Mouse (Mus musculus) ES-E14 (cell line): ENCODE data around the gene Grin2c. TPM values are rescaled to one million over a fixed set of nuclear protein-coding genes. Genes with fewer than 3 reads are reported as not detected.

Source experiments
- DNase-seq: peaks from one replicate; pipeline ENCODE4 v3.0.0-alpha.2; 2013; ENCODE audit warnings: low read depth, low spot score
- H3K27ac ChIP-seq: 2 replicates; pipeline ENCODE4 v1.5.1; 2012; ENCODE audit warnings: low read depth, mild to moderate bottlenecking, low read length, moderate library complexity, mixed read lengths; ENCODE audit not compliant: poor library complexity, insufficient read depth, severe bottlenecking
- H3K36me3 ChIP-seq: 2 replicates; pipeline ENCODE4 v1.6.1; 2012; ENCODE audit warnings: mild to moderate bottlenecking, low read length, moderate library complexity, mixed read lengths; ENCODE audit not compliant: control insufficient read depth, poor library complexity, insufficient read depth, severe bottlenecking
- H3K4me1 ChIP-seq, 2 experiments: fragments of 150-350 bp in 1 of 2; sonication (generic) in 1 of 2; 2 replicates each; pipeline ENCODE4 v1.6.1; 2012; ENCODE audit warnings: low read length in 2 of 2, mild to moderate bottlenecking in 1 of 2, mixed read lengths in 1 of 2; ENCODE audit not compliant: control insufficient read depth in 2 of 2, insufficient read depth in 2 of 2, poor library complexity in 1 of 2
- H3K4me3 ChIP-seq, 2 experiments: fragments of 150-350 bp in 1 of 2; sonication (generic) in 1 of 2; 2 replicates each; pipeline ENCODE4 v1.5.1; 2012; ENCODE audit warnings: low read length in 2 of 2, low read depth in 1 of 2, mild to moderate bottlenecking in 1 of 2, mixed read lengths in 1 of 2; ENCODE audit not compliant: insufficient read depth in 1 of 2, poor library complexity in 1 of 2, severe bottlenecking in 1 of 2
- H3K9ac ChIP-seq: 2 replicates; pipeline ENCODE4 v1.6.1; 2012; ENCODE audit warnings: low read depth, mild to moderate bottlenecking, low read length, mixed read lengths; ENCODE audit not compliant: poor library complexity, insufficient read depth, severe bottlenecking
- H3K9me3 ChIP-seq: fragments of 150-350 bp; sonication (generic); 2 replicates; pipeline ENCODE4 v1.6.1; 2012; ENCODE audit warnings: low read depth, mild to moderate bottlenecking, low read length; ENCODE audit not compliant: control insufficient read depth, insufficient read depth
- CHD2 ChIP-seq: IDR thresholded peaks from 2 replicates; pipeline ENCODE4 v1.6.1; 2014; ENCODE audit warnings: mild to moderate bottlenecking, low read depth, low read length, inconsistent platforms
- HCFC1 ChIP-seq: IDR thresholded peaks from 2 replicates; pipeline ENCODE4 v1.6.1; 2012; ENCODE audit warnings: low read length, inconsistent platforms, borderline replicate concordance; ENCODE audit not compliant: insufficient read depth
- MAFK ChIP-seq: IDR thresholded peaks from 2 replicates; pipeline ENCODE4 v1.6.1; 2014; ENCODE audit warnings: mild to moderate bottlenecking, low read depth, low read length, inconsistent platforms; ENCODE audit not compliant: insufficient read depth
- ZC3H11A ChIP-seq: IDR thresholded peaks from 2 replicates; pipeline ENCODE4 v1.6.1; 2012; ENCODE audit warnings: low read depth, mild to moderate bottlenecking, inconsistent platforms, low read length, borderline replicate concordance
- ZNF384 ChIP-seq: IDR thresholded peaks from 2 replicates; pipeline ENCODE4 v1.6.1; 2012; ENCODE audit warnings: low read depth, low read length, inconsistent platforms
- in situ Hi-C, 2 experiments: fragments of 600-800 bp; cut with MboI; formaldehyde crosslinking; loops; one replicate each; pipeline ENCODE4 v1.15.1; 2025; ENCODE audit warnings: low sequenced_read_pairs in 2 of 2, inconsistent platforms in 1 of 2; ENCODE audit not compliant: unreplicated experiment in 2 of 2
- total RNA-seq: library from RNA; depleted of rRNA; stranded (reverse); fragments of 300-350 nt; gene quantifications from 2 replicates; pipeline ENCODE4 v1.2.3, GENCODE M21; 2012

Grin2c gene
- total RNA-seq, 1 experiment: 0.22 TPM

DNA sequence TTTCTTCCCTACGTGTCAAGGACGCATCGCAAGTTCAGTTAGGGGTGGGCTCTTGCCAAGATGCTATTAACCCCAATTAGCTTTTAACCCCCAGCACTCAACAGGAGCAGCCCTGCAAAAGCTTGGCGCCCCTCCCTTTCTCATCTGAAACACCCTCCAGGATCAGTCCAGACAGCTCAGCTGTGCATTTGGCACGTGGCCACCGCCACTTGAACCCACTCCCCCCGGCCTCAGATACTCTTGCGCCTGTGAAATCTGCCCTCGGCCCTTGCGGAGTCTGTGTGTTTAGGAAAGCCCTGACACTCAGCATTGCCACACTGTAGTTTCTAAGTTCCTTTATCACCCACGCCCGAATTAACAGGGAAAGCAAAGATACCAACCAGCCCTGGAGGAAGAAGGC lies 45.0 kb downstream of the Grin2c start:
- H3K36me3 ChIP-seq: no peaks in the 10 kb centered on the region; the same call in 1 of the 2 replicates
- in situ Hi-C loops: no loop called here
- H3K9me3 ChIP-seq: no peaks in the 10 kb centered on the region
- H3K4me1 ChIP-seq: peaks cover 6 to 19% of the 10 kb centered on the region in 2 experiments
- no peak for DNase-seq
- no peak overlapping the region for H3K4me3 ChIP-seq
- TF ChIP-seq CHD2: no peak
- TF ChIP-seq ZC3H11A: no peak
- TF ChIP-seq HCFC1: no peak
- TF ChIP-seq ZNF384: no peak
- no peak for TF ChIP-seq MAFK
- no peak overlapping the region for H3K9ac ChIP-seq
- no peak overlapping the region for H3K27ac ChIP-seq

DNA sequence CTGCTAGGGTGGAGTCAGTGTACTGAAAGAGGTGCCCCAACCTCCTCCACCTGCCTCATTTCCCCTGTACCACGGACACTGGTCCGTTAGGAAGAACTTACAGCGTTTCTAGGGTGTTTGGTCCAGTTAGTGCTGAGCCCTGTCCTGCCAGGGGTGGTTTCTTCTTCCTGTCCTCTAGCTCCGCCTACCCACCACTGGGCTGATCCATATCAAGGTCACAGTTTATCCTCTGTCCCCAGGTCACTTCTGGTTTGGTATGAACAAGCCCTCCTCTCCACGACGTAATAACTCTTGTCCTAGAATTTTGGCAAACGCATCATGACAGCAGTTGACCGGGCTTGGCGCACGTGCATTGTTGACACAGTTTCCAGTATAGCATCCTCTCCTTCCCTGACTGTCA lies 47.4 kb downstream of the Grin2c start:
- no peak overlapping the region for H3K9ac ChIP-seq
- in situ Hi-C loops: no loop called here
- H3K9me3 ChIP-seq: no peaks in the 10 kb centered on the region
- peak overlapping the region; percentile 63 for H3K27ac ChIP-seq
- no peaks in the 10 kb centered on the region; the same call in 1 of the 2 replicates for H3K36me3 ChIP-seq
- H3K4me1 ChIP-seq: peaks cover 6 to 15% of the 10 kb centered on the region in 2 experiments
- DNase-seq: no peak
- no peak overlapping the region for H3K4me3 ChIP-seq
- TF ChIP-seq MAFK (no peak), HCFC1 (no peak), ZNF384 (no peak), CHD2 (no peak)

DNA sequence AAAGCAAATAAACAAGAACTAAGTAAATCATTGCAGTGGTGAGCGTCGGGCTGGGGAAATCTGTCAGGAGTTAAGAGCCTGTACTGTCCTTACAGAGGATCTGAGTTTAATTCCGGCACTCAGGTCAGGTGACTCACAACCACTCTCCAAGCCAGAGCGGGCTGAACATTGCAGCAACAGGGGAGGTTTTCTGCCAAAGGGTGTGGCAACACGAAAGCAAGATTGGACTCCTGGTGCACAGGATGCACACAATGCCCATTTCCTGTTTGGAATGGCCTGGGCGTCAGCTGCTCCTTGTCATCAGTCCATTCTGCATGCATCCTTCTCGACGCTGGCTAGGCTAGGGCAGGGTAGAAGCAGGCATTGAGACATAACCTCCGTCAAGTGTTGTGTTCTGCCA lies 47.8 kb downstream of the Grin2c start:
- Histone ChIP-seq H3K36me3 (no peaks in the 10 kb centered on the region; the same call in 1 of the 2 replicates), H3K9ac (no peak overlapping the region), H3K27ac (peak overlapping the region; percentile 63), H3K9me3 (no peaks in the 10 kb centered on the region), H3K4me1 (peaks cover 6 to 18% of the 10 kb centered on the region in 2 experiments), H3K4me3 (no peak overlapping the region)
- TF ChIP-seq CHD2: no peak
- no peak for TF ChIP-seq ZNF384
- TF ChIP-seq ZC3H11A: no peak
- TF ChIP-seq HCFC1: no peak
- no peak for TF ChIP-seq MAFK
- in situ Hi-C loops: no loop called here
- no peak for DNase-seq

GRCm38 (mm10) chr11:115217439-115218410 lies 49.3 kb downstream of the Grin2c start:
- H3K4me3 ChIP-seq: no peak overlapping the region
- TF ChIP-seq ZC3H11A (no peak), CHD2 (no peak), HCFC1 (no peak), MAFK (no peak)
- in situ Hi-C loops: no loop called here
- H3K9me3 ChIP-seq: no peaks in the 10 kb centered on the region
- H3K27ac ChIP-seq: no peak overlapping the region
- H3K36me3 ChIP-seq: no peaks in the 10 kb centered on the region; the same call in 1 of the 2 replicates
- no peak overlapping the region for H3K9ac ChIP-seq
- no peak for DNase-seq
- peaks cover 6 to 18% of the 10 kb centered on the region in 2 experiments for H3K4me1 ChIP-seq
